Mouse (Mus musculus) megakaryocyte-erythroid progenitor cell, adult 5-6 weeks (primary cell): ENCODE results near the gene Gng7. TPM values are rescaled to one million over a fixed set of nuclear protein-coding genes. Genes with fewer than 3 reads are reported as not detected.
A peak's percentile ranks its signal among the peaks of the same experiment; 100 is the strongest.
"Not testable (repeated sequence)": the region's sequence is repeated elsewhere in the genome, so short reads cannot be mapped to it uniquely, and the experiment has no call there.

ENCODE experiments used
- ATAC-seq: replicated peaks from 2 replicates; pipeline ENCODE4 v1.8.0; 2016; ENCODE audit warnings: mild to moderate bottlenecking, inconsistent platforms; ENCODE audit not compliant: severe bottlenecking, poor library complexity, low FRiP score, low TSS enrichment
- total RNA-seq, 2 experiments: library from RNA; stranded (forward) in 1 of 2; stranded (reverse) in 1 of 2; fragments of 200-1000, 215-1000 nt in 1 of 2; fragments of >200 nt in 1 of 2; fragmentation: Nextera tagmentation in 1 of 2; gene quantifications; 2 replicates each; pipeline ENCODE4 v1.2.3; 2014 to 2017

Gene Gng7
- total RNA-seq (2014; fragmentation: Nextera tagmentation): 1.5 and 3.6 TPM in 2 replicates
- total RNA-seq (2017): 0.14 and 0.46 TPM in 2 replicates

- peak; percentile 97 for ATAC-seq
Measured at GRCm38 (mm10) chr10:81014393-81015384, at the start of gene Gng7. Gene Gng7, minus strand, starts transcription at chr10:81014945.

GRCm38 (mm10) chr10:81064519-81064918, 49.8 kb upstream of the Gng7 start:
- not testable (repeated sequence) for ATAC-seq

- ATAC-seq: no peak
Measured at GRCm38 (mm10) chr10:81062710-81063109, 48.0 kb upstream of the Gng7 start.

GRCm38 (mm10) chr10:81059603-81060543, 45.1 kb upstream of the Gng7 start, which contains the start of gene Sgta:
Gene Sgta, minus strand, starts transcription at chr10:81060181.
- ATAC-seq: peak; percentile 88

- no peak for ATAC-seq
Measured at GRCm38 (mm10) chr10:81058896-81059295, 44.2 kb upstream of the Gng7 start.

- ATAC-seq: no peak
Measured at GRCm38 (mm10) chr10:81057406-81058130, 42.8 kb upstream of the Gng7 start.

- not testable (repeated sequence) for ATAC-seq
Measured at GRCm38 (mm10) chr10:81055802-81056340, 41.1 kb upstream of the Gng7 start.

- ATAC-seq: no peak
Measured at GRCm38 (mm10) chr10:81055169-81055568, 40.4 kb upstream of the Gng7 start.

GRCm38 (mm10) chr10:81052577-81052976, 37.8 kb upstream of the Gng7 start:
- no peak for ATAC-seq

GRCm38 (mm10) chr10:81051133-81051532, 36.4 kb upstream of the Gng7 start:
- ATAC-seq: peak; percentile 72

GRCm38 (mm10) chr10:81050645-81051044, 35.9 kb upstream of the Gng7 start:
- ATAC-seq: peak; percentile 32

GRCm38 (mm10) chr10:81045246-81045645, 30.5 kb upstream of the Gng7 start:
- ATAC-seq: not testable (repeated sequence)

GRCm38 (mm10) chr10:81041458-81042175, 26.9 kb upstream of the Gng7 start:
- peak; percentile 58; the same call in 1 of the 2 replicates for ATAC-seq

GRCm38 (mm10) chr10:81036988-81037580, 22.3 kb upstream of the Gng7 start, which contains the start of gene Slc39a3:
Gene Slc39a3, minus strand, starts transcription at chr10:81037426.
- peak; percentile 97 for ATAC-seq

- no peak for ATAC-seq
Measured at GRCm38 (mm10) chr10:81036251-81036650, 21.5 kb upstream of the Gng7 start.

- ATAC-seq: no peak
Measured at GRCm38 (mm10) chr10:81033586-81033985, 18.8 kb upstream of the Gng7 start.

- ATAC-seq: no peak
Measured at GRCm38 (mm10) chr10:81029031-81029430, 14.3 kb upstream of the Gng7 start.

GRCm38 (mm10) chr10:81028219-81028618, 13.5 kb upstream of the Gng7 start:
- ATAC-seq: no peak
